Mouse (Mus musculus): ENCODE measurements around the gene Zhx3.

GRCm38 (mm10) chr2:160874231-160874877 is 1.6 kb upstream of the Zhx3 start:
- TF ChIP-seq CTCF (IDR thresholded peaks at IDR 0.05; ENCODE audit: low read depth, low read length) (no peak), POLR2A (IDR thresholded peaks at IDR 0.05; ENCODE audit: extremely low read depth, insufficient read depth, low read length) (no peak)

Data from liver, adult 2 months (tissue).